Mouse (Mus musculus): ENCODE results near the gene Adipor2.

Gene Adipor2

GRCm38 (mm10) chr6:119347813-119348212 is 69.7 kb downstream of the Adipor2 start:
- DNase-seq (ENCODE audit: low spot score): no peak

- no peak for DNase-seq (ENCODE audit: low spot score)
These were observed 71.2 kb downstream of the Adipor2 start for GRCm38 (mm10) chr6:119346257-119346656.

- DNase-seq (ENCODE audit: low spot score): peak; percentile 67
These were observed 76.1 kb downstream of the Adipor2 start for GRCm38 (mm10) chr6:119341409-119341808.

- DNase-seq (ENCODE audit: low spot score): peak; percentile 30
These were observed 79.2 kb downstream of the Adipor2 start for GRCm38 (mm10) chr6:119338121-119338912.

GRCm38 (mm10) chr6:119337287-119337686 is 80.2 kb downstream of the Adipor2 start:
- DNase-seq (ENCODE audit: low spot score): no peak

GRCm38 (mm10) chr6:119336124-119336523 is 81.4 kb downstream of the Adipor2 start:
- DNase-seq (ENCODE audit: low spot score): no peak

- no peak for DNase-seq (ENCODE audit: low spot score)
These were observed 83.7 kb downstream of the Adipor2 start for GRCm38 (mm10) chr6:119333831-119334230.

- peak; percentile 69 for DNase-seq (ENCODE audit: low spot score)
These were observed 84.3 kb downstream of the Adipor2 start for GRCm38 (mm10) chr6:119333202-119333601.

- DNase-seq (ENCODE audit: low spot score): no peak
These were observed 85.4 kb downstream of the Adipor2 start for GRCm38 (mm10) chr6:119332111-119332510.

GRCm38 (mm10) chr6:119330506-119330905 is 87.0 kb downstream of the Adipor2 start, which contains the start of gene Lrtm2:
Gene Lrtm2, minus strand, starts transcription at chr6:119330766.
- peak; percentile 47 for DNase-seq (ENCODE audit: low spot score)

- DNase-seq (ENCODE audit: low spot score): no peak
These were observed 87.6 kb downstream of the Adipor2 start for GRCm38 (mm10) chr6:119329936-119330335.

- DNase-seq (ENCODE audit: low spot score): peak; percentile 42
These were observed 88.2 kb downstream of the Adipor2 start for GRCm38 (mm10) chr6:119329215-119329714.

GRCm38 (mm10) chr6:119328521-119329115 is 88.9 kb downstream of the Adipor2 start:
- no peak for DNase-seq (ENCODE audit: low spot score)

GRCm38 (mm10) chr6:119326541-119326940 is 91.0 kb downstream of the Adipor2 start:
- DNase-seq (ENCODE audit: low spot score): no peak

GRCm38 (mm10) chr6:119325978-119326377 is 91.5 kb downstream of the Adipor2 start:
- DNase-seq (ENCODE audit: low spot score): no peak

GRCm38 (mm10) chr6:119324776-119325175 is 92.7 kb downstream of the Adipor2 start:
- no peak for DNase-seq (ENCODE audit: low spot score)

- no peak for DNase-seq (ENCODE audit: low spot score)
These were observed 95.8 kb downstream of the Adipor2 start for GRCm38 (mm10) chr6:119321752-119322151.

- peak; percentile 77 for DNase-seq (ENCODE audit: low spot score)
These were observed 97.0 kb downstream of the Adipor2 start for GRCm38 (mm10) chr6:119320481-119320880.

- no peak for DNase-seq (ENCODE audit: low spot score)
These were observed 98.1 kb downstream of the Adipor2 start for GRCm38 (mm10) chr6:119319358-119319757.

- DNase-seq (ENCODE audit: low spot score): no peak
These were observed 98.8 kb downstream of the Adipor2 start for GRCm38 (mm10) chr6:119318732-119319131.

- DNase-seq (ENCODE audit: low spot score): no peak
These were observed 102.6 kb downstream of the Adipor2 start for GRCm38 (mm10) chr6:119314751-119315476.

GRCm38 (mm10) chr6:119313588-119314375 is 103.7 kb downstream of the Adipor2 start:
- no peak for DNase-seq (ENCODE audit: low spot score)

All from embryo, embryonic 10.5 days (tissue).